Mouse (Mus musculus) embryonic stem cell, embryonic (primary cell): ENCODE measurements around the gene Cirbp.

Source experiments
- CTCF ChIA-PET, 4 experiments: fragments of 300-600 bp in 2 of 4; fragments of 350-600 bp in 2 of 4; sonication (Branson Sonifier 250); formaldehyde crosslinking; loops; one replicate each; lab custom pipeline; 2022; ENCODE audit warnings: inconsistent platforms in 2 of 4; lab: Charles Lee
- POLR2A ChIA-PET, 4 experiments: fragments of 300-600 bp in 2 of 4; fragments of 350-600 bp in 2 of 4; sonication (Branson Sonifier 250); formaldehyde crosslinking; loops; one replicate each; lab custom pipeline; 2022; ENCODE audit warnings: antibody characterized with exemption in 4 of 4, inconsistent platforms in 1 of 4; lab: Charles Lee

Gene Cirbp

DNA sequence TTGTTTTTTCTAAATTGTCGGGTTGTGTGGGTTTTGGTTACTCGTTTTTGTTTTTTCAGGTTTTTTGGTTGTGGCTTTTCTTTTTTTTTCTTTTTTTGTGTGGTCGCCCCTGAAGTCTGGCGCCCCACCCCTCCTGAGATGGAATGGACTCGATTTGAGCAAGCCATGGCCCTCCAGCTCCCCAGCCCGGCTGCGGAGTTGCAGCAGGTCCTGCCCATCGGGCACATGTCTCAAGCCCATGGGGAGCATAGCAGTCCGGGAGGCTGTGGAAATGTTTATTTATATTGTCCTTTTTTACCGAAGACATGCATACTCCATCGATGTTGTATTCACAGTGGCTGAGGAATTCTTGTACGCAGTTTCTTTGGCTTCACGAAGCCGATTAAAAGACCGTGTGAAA, 5.5 kb downstream of the Cirbp start:
- CTCF ChIA-PET: interaction anchor here in 2 of 4 experiments (0.6 to 1.3 kb wide), 6 partner anchors 26 to 89 kb away, joined by 3 to 4 read pairs (median 4); partner anchors contain the start of genes Cbarp (in 1 of the 2), Gamt (in 1 of the 2) and Mum1 (in 1 of the 2)
- POLR2A ChIA-PET: interaction anchor here in 3 of 4 experiments (0.6 to 16.3 kb wide), 30 partner anchors 10 to 317 kb away, joined by 3 to 321 read pairs (median 5); partner anchors contain the start of genes Midn (in 2 of the 3), Dazap1 (in 1 of the 3), Med16 (in 1 of the 3) and Mum1 (in 1 of the 3)

DNA sequence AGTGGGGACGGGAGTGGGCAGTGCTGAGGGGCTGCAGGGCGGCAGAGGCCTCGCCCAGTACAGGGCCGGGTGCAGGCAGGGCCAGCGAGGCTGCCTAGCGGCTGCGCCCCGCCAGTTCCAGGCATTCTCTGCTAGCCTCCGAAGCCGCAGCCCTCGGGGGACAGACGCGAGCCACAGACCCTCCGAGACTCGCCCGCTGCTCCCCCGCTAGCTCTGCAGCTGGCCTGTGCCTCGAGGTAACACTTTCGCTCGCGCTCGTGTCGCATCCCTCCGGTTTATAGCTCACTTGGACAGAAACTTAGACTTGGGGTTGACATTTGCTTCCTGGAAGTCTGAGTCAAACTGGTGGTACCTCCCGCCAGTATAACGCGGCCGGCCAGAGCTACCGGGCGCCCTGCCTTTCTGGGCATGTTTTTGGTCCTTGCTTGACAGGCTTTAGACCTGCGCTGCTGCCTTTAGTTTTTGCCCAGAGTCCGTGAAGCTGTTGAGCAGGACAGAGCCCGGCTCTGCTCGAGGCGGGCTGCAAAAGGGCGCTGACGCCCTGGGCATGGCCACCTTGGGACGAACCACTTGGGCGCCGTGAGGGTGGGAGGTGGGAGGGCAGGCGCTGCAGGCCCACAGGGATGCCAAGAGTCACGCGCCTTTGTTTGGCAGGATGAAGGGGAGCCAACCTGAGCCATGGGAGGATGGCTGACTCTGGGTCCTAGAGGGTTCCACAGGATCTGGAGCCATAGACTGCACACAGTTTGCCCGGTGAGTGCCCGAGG, 6.2 kb downstream of the Cirbp start:
- ChIA-PET POLR2A (interaction anchor here (0.5 to 16.3 kb wide), 63 partner anchors 9 to 1003 kb away, joined by 3 to 321 read pairs (median 3); partner anchors contain the start of genes Ndufs7 (in 3 of the 4), Midn (in 2 of the 4), Mum1 (in 2 of the 4) and Rps15 (in 2 of the 4)), CTCF (interaction anchor here (0.6 to 1.6 kb wide), 9 partner anchors 9 to 206 kb away, joined by 3 to 8 read pairs (median 4); partner anchors contain the start of gene Mum1 (in 1 of the 4))

GRCm38 (mm10) chr10:80172527-80173292, 6.9 kb downstream of the Cirbp start, which contains the start of gene 1600002K03Rik:
Gene 1600002K03Rik (plus strand): TSS chr10:80172944.
- ChIA-PET POLR2A (interaction anchor here (0.5 to 16.3 kb wide), 55 partner anchors 9 to 1003 kb away, joined by 3 to 321 read pairs (median 3); partner anchors contain the start of genes Ndufs7 (in 3 of the 4), Midn (in 2 of the 4), Mum1 (in 2 of the 4) and Rps15 (in 2 of the 4)), CTCF (interaction anchor here (0.6 to 1.6 kb wide), 8 partner anchors 10 to 205 kb away, joined by 3 to 8 read pairs (median 4); partner anchors contain the start of gene Mum1 (in 1 of the 4))

- ChIA-PET CTCF (interaction anchor here in 1 of 4 experiments (1.4 to 3.0 kb wide), 3 partner anchors 52 to 200 kb away, joined by 4 to 53 read pairs (median 7); partner anchors contain the start of gene Mum1), POLR2A (interaction anchor here (0.7 to 16.3 kb wide), 29 partner anchors 8 to 290 kb away, joined by 3 to 321 read pairs (median 4); partner anchors contain the start of genes Dazap1 (in 2 of the 4), Midn (in 2 of the 4), Mum1 (in 2 of the 4) and Gamt (in 1 of the 4))
Observed at GRCm38 (mm10) chr10:80173358-80173757, 7.6 kb downstream of the Cirbp start.

- ChIA-PET CTCF (interaction anchor here (0.5 to 3.0 kb wide), 35 partner anchors 9 to 605 kb away, joined by 3 to 53 read pairs (median 6); partner anchors contain the start of genes Cirbp (in 1 of the 4), Dazap1 (in 1 of the 4), Gamt (in 1 of the 4) and Mum1 (in 1 of the 4)), POLR2A (interaction anchor here (0.6 to 10.9 kb wide), 23 partner anchors 15 to 312 kb away, joined by 3 to 284 read pairs (median 4); partner anchors contain the start of genes Rps15 (in 2 of the 4), Dazap1 (in 1 of the 4), Gamt (in 1 of the 4) and Med16 (in 1 of the 4))
Observed at GRCm38 (mm10) chr10:80173955-80174640, 8.3 kb downstream of the Cirbp start.

DNA sequence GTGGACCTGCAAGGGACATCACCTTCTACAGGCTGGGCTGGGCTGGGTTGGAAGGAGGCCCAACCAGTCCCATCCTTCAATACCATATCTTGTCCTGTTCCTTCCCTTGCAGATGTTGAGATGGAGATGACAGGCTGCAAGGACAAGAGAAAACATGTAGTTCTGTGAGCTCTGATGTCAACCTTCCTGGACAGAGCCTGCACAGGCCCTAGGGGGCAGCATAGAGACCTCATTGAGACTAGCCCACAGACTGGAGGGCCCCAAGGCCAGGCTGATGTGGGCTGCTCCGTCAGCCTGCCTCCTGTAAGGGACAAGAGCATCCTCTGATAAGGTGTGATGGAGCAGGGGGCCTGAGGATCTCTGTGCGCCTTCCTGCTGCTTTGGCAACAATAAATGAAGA, 8.9 kb downstream of the Cirbp start:
- ChIA-PET POLR2A (interaction anchor here in 3 of 4 experiments (0.6 to 10.9 kb wide), 24 partner anchors 10 to 466 kb away, joined by 3 to 284 read pairs (median 5); partner anchors contain the start of genes Rps15 (in 2 of the 3), Apc2 (in 1 of the 3), Cirbp (in 1 of the 3) and Dazap1 (in 1 of the 3)), CTCF (interaction anchor here (0.5 to 3.0 kb wide), 47 partner anchors 8 to 615 kb away, joined by 3 to 53 read pairs (median 5); partner anchors contain the start of genes Apc2 (in 1 of the 4), Cirbp (in 1 of the 4), Dazap1 (in 1 of the 4) and Gamt (in 1 of the 4))

DNA sequence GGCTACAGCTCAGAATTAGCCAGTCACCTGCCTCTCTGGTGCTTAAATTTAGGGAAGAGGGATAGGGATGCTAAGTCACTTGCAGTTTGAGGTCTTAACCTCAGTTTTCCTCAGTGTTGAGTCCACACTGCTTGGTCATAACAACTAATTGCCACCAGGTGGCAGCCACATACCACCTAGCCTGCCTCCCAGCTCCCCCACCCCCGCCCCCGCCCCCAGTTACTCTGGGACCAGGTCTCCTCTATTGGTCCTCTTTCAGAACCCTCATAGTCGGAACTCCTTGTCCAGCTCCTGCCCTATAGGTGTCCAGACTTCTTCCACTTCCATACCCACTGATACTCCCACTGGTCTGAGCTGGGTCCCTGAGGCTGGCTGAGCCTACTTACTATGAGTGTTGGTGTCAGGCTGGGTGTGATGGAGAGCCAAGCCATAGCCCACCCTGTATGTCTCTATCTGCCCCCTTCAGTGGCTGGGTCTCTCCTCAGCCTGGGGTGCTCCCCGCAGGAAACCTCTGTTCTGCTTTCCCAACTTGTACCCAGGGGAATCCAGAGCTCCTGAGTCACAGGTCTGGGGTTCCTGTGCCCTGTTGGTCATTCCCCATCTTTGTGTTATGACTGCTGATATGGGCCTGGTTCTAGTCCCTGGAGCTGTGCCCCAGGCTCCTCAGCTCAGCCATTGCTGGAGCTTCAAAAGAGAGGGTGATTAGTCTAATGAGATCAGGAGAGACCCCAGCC, 9.9 kb downstream of the Cirbp start:
- ChIA-PET CTCF (interaction anchor here (0.5 to 3.0 kb wide), 73 partner anchors 8 to 614 kb away, joined by 3 to 53 read pairs (median 4); partner anchors contain the start of genes Mum1 (in 3 of the 4), Adamtsl5 (in 2 of the 4), Dazap1 (in 2 of the 4) and Rps15 (in 2 of the 4)), POLR2A (interaction anchor here (0.6 to 3.9 kb wide), 48 partner anchors 8 to 465 kb away, joined by 3 to 23 read pairs (median 4); partner anchors contain the start of genes Ndufs7 (in 3 of the 4), Rps15 (in 3 of the 4), Cirbp (in 2 of the 4) and Dazap1 (in 2 of the 4))

GRCm38 (mm10) chr10:80176270-80176834, 10.6 kb downstream of the Cirbp start:
- CTCF ChIA-PET: interaction anchor here (0.6 to 3.0 kb wide), 56 partner anchors 8 to 216 kb away, joined by 3 to 53 read pairs (median 4); partner anchors contain the start of genes Mum1 (in 3 of the 4), Adamtsl5 (in 2 of the 4), Rps15 (in 2 of the 4) and Apc2 (in 1 of the 4)
- POLR2A ChIA-PET: interaction anchor here (0.6 to 3.9 kb wide), 39 partner anchors 8 to 279 kb away, joined by 3 to 23 read pairs (median 4); partner anchors contain the start of genes Cirbp (in 2 of the 4), Dazap1 (in 2 of the 4), Mum1 (in 2 of the 4) and Ndufs7 (in 2 of the 4)

DNA sequence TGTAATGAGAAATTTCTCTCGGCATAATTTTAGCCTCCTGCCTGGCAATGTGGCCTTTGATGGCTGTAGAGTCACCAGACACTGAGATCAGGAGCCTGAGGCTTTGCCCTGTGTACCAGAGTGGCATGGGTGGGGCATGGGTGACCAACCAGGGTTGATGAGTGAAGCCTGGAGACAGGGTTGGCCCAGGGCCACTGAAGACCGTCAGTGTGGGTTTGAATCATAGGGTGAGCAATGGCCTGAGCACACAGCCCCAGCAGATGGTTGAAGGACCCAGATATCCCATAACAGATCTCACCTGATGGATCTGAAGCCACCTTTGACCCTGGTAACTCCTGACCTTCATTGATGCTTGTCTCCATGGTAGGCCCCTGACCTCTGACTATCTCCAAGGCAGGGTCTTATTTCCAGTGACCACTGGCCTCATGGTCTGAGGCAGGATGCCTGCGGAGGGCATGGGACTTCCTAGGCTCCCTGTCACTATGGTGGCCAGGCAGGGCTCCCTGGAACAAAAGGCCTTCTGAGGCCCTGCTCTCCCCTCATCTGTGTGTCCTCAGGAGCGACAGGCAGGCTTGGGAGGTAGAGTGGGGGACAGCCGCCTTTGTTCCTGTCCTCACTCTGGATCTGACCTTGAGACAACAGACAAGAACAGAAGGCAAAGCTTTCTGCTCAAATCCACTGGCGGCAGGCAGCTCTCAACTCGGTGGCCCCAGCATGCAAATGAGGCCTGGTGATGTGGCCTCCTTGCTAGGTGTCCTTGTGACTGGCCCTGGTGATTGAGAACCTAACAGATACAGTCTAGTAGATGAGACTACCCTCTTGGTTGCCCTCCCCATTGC, 11.9 kb downstream of the Cirbp start:
- ChIA-PET CTCF (interaction anchor here in 3 of 4 experiments (0.6 to 2.8 kb wide), 9 partner anchors 49 to 329 kb away, joined by 3 to 13 read pairs (median 4); partner anchors contain the start of gene Mum1 (in 1 of the 3)), POLR2A (interaction anchor here in 2 of 4 experiments (0.6 to 5.3 kb wide), 16 partner anchors 9 to 1254 kb away, joined by 3 to 36 read pairs (median 4); partner anchors contain the start of genes Dazap1 (in 1 of the 2), Gamt (in 1 of the 2), Mum1 (in 1 of the 2) and Rps15 (in 1 of the 2))

DNA sequence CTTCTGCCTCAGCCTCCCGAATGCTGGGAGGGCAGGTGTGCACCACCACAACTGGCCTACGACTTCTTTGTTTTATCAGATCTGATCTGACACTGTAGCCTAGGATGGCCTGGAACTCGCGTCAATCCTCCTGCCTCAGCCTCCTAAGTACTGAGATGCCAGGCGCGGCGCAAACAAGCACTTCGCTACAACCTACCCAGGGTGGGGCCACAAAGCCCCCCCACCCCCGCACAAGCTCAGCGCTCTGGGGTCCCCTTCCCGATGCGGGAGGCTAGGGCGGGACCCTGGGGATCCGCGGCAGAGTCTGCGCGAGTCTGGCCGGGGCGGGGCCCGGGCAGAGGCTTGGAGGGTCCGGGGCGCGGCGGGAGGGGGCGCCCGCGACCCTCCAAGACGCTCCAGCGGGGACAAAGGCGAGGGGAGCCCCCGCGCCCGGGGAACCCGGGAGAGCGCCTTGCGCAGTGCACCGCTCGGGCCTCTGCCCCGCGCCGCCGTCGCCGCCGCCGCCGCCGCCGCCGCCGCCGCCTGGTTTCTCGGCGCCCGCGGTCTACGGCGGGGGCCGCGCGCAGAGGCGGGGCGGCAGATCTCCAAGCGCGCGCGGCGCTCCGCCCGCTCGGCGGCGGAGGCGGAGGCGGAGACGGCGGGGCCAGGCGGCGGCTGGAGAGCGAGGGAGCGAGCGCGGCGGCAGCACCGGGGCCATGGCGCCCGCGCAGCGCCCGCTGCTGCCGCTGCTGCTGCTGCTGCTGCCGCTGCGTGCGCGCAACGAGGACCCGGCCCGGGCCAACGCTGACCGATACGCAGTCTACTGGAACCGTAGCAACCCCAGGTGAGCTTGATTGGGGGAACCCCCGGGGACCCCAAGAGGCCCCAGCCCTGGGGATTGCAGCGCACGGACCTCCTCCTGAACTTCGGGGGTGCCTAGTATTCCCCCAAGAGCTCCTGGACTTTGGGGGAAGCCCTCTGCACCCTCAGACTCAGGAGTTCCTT, 13.6 kb downstream of the Cirbp start, which contains the start of gene Efna2:
Efna2 (plus strand) TSS at position 415 of the 984 bp plus-strand sequence.
- ChIA-PET POLR2A (interaction anchor here in 3 of 4 experiments (0.5 to 5.3 kb wide), 20 partner anchors 9 to 134 kb away, joined by 3 to 36 read pairs (median 4); partner anchors contain the start of genes Mum1 (in 2 of the 3), Rps15 (in 2 of the 3), Cirbp (in 1 of the 3) and Dazap1 (in 1 of the 3)), CTCF (interaction anchor here in 3 of 4 experiments (0.9 to 2.1 kb wide), 12 partner anchors 20 to 327 kb away, joined by 3 to 8 read pairs (median 4); partner anchors contain the start of gene Mum1 (in 1 of the 3))

DNA sequence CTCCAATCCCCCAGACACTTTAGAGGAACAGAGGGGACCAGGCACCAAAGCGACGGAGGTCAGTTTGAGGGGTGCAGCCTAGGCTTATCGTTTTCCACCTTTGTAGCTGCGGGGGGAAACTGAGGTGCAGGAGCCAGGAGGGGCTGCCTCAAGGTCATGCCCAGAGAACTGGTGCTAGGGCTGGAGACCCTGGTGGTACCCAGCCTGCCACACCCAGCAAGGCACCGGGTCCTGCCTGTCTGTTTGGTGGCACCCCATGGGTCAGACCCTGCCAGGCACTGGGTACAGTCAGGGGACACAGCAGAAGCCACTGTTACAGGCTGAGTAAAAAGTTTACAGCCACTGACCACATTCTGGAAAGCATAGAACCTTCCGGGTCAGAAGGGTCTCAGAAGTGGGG, 14.5 kb downstream of the Cirbp start:
- ChIA-PET CTCF (interaction anchor here in 2 of 4 experiments (1.0 to 2.1 kb wide), 6 partner anchors 19 to 194 kb away, joined by 3 to 8 read pairs (median 5); no protein-coding TSS in a partner anchor), POLR2A (interaction anchor here (0.5 to 5.3 kb wide), 11 partner anchors 8 to 329 kb away, joined by 3 to 36 read pairs (median 5); partner anchors contain the start of genes 1600002K03Rik (in 1 of the 4) and Rps15 (in 1 of the 4))

- ChIA-PET CTCF (interaction anchor here in 3 of 4 experiments (0.5 to 1.5 kb wide), 6 partner anchors 19 to 193 kb away, joined by 3 to 8 read pairs (median 4); no protein-coding TSS in a partner anchor), POLR2A (interaction anchor here (0.5 to 5.3 kb wide), 16 partner anchors 9 to 675 kb away, joined by 3 to 36 read pairs (median 3); partner anchors contain the start of genes 1600002K03Rik (in 1 of the 4), Mum1 (in 1 of the 4), Ptbp1 (in 1 of the 4) and Rps15 (in 1 of the 4))
Observed at GRCm38 (mm10) chr10:80180823-80181222, 15.0 kb downstream of the Cirbp start.
